Mouse (Mus musculus): ENCODE measurements around the gene Ccnd3. TPM values are rescaled to one million over a fixed set of nuclear protein-coding genes. Genes with fewer than 3 reads are reported as not detected.

Ccnd3 gene
- polyA plus RNA-seq, 1 experiment from 2014 or later = 552 TPM

DNA sequence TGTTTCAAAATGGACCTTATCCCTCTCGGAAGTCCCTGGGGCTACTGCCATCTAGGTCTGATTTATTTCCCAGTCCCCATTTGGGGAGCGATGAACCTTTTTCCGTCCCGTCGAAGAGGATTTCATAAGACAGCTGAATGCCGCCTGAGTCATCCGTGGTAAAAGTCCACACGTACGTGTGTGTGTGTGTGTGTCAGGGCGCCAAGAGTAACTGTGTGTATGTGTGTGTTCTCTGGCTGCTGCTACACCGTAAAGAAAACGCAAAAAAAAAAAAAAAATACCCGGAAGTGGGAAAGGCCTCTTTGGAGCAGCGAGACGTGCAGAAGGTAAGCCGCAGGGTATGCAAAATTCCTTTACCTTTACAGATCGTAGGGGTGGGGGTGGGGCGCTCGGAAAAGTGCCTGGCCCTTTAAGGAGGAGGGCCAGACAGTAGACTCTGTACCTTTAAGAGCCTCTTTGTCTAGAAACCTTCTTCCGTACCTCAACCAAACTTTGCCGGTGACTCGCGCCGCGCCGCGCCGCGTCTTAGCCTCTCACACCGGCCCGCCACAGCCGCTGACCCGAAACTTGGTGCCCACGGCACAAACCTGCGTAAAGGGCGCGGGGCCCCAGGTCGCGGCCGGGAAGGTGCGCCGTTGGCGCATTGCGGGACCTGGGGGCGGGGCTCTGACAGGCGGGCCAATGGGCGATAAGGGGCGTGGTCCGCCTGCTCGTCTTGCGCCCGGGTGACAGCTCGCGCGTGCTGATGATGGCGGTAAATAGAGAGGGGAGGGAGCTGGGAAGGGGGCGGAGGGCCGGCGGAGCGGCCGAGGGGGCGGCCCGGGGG lies 124.2 kb downstream of the Ccnd3 start:
- Histone ChIP-seq H3K36me3 (peaks cover 32% of the 10 kb centered on the region), H3K27ac (peak overlapping the region; percentile 96), H3K4me1 (peaks cover 26% of the 10 kb centered on the region), H3K27me3 (ENCODE audit: insufficient read depth, poor library complexity, severe bottlenecking) (no peaks in the 10 kb centered on the region), H3K9me3 (no peaks in the 10 kb centered on the region), H3K4me3 (peak overlapping the region; percentile 82)
- peak; percentile 98 for DNase-seq (ENCODE audit: low spot score)
- under 1% methylated on average over 62 of the region's 63 CpGs for WGBS

DNA sequence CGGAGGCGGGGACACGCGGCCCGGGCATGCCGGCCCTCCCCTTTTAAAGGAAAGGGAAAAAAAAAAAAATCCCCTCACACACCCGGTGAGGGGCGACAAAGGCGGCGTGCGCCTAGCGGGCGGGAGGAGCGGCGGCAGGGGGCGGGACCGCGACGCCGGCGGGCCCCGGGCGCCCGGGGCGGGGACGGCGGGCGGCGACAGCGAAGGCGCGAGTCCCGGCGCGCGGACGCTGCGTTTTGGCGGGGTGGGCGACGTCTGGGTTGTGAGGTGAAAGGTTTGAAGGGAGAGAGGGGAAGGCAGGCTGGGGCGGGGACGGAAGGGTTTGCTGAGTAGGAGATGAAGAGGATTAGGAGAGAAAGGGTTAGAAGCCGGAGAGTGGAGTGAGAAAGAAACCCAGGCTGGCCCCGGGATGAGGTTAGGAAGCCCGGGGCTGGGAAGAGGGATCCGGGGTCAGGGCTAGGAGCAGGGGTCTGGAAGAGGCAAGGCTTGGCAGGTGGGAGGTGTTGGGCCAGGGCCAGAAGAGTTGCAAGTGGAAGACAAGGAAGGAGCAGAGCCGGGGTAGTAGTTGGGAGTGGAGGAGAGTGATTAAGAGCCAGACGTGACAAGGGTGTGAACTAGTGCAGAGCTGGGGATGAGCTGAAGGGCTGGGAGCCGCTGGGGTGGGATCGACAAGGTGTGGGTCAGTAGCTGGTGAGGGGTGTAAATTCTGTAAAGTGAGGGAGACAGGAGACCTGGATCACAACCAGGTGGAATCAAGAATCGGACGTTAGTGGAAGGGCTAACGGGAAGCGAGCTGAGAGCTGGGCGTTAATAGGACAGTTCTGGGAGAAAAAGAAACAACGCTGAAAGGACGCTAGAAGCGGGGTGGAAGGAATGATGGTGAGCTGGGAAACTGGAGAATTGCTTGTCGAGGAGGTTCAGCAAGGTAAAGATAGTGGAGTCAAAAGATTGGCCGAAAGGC lies 125.1 kb downstream of the Ccnd3 start:
- H3K4me3 ChIP-seq = peak overlapping the region; percentile 82
- peaks cover 26% of the 10 kb centered on the region for H3K4me1 ChIP-seq
- H3K36me3 ChIP-seq = peaks cover 22% of the 10 kb centered on the region
- peak overlapping the region; percentile 96 for H3K27ac ChIP-seq
- no peaks in the 10 kb centered on the region for H3K9me3 ChIP-seq
- DNase-seq (ENCODE audit: low spot score) = no peak
- H3K27me3 ChIP-seq (ENCODE audit: insufficient read depth, poor library complexity, severe bottlenecking) = no peaks in the 10 kb centered on the region
- WGBS = under 1% methylated on average over 57 of the region's 61 CpGs

DNA sequence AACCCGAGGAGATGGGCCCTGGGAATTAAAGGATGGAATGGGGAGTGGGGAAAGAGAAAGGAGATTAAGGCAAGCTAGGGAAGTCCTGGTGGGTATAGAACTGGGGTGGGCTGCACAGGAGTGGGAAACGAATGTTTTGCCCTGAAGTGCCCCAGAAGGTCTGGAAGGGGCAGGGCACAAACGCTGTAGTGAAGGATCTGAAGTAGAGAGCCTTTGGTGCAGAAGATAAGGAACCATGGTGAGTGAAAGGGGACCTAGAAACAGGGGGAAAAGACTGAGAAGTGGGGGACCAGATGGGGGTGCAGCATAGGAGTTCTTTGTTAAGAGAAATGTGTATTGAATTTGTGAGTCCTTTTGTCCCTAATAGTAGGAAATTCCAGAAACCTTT lies 125.8 kb downstream of the Ccnd3 start, which contains the start of gene Usp49:
Gene Usp49, plus strand, starts transcription at position 13 of the 388 bp plus-strand sequence.
- Histone ChIP-seq H3K36me3 (peaks cover 17% of the 10 kb centered on the region), H3K27ac (peak within 1 kb of the TSS; percentile 96), H3K27me3 (ENCODE audit: insufficient read depth, poor library complexity, severe bottlenecking) (no peaks in the 10 kb centered on the region), H3K4me3 (peak within 1 kb of the TSS; percentile 82), H3K4me1 (peaks cover 26% of the 10 kb centered on the region), H3K9me3 (no peaks in the 10 kb centered on the region)
- 0% methylated on average over 3 of the region's 3 CpGs for WGBS
- no peak for DNase-seq (ENCODE audit: low spot score)

DNA sequence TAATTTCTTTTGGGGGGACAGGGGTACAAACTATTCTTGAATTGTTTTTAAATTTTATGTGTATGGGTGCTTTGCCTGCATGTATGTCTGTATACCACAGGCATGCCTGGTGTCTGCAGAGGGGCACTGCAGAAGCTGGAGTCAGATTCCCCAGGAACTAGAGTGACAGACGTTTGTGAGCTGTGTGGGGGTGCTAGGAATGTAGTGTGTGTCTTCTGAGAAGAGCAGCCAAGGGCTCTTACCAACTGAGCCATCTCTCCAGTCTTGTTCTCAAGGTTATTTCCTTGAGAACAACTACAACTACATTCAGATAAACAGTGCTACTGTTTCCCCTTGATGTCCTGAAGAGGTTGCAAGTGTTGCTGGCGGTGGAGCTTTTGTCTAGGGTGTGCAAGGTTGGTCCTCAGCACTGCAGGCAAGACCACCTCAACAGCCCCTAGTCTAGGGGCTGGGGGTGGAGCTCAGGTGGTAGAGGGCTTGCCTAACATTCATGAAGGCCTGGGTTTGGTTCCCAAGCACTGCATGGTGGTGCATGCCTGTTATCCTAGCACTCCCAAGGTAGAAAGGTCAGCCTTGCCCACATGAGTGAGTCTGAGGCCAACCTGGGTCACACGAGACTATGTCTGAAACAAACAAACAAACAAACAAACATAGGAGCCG lies 127.5 kb downstream of the Ccnd3 start:
- Histone ChIP-seq H3K9me3 (no peaks in the 10 kb centered on the region), H3K4me3 (no peak overlapping the region), H3K4me1 (peaks cover 26% of the 10 kb centered on the region), H3K27ac (no peak overlapping the region), H3K36me3 (peaks cover 6% of the 10 kb centered on the region; the same call in 1 of the 2 replicates), H3K27me3 (ENCODE audit: insufficient read depth, poor library complexity, severe bottlenecking) (no peaks in the 10 kb centered on the region)
- WGBS = 65% methylated on average over 4 of the region's 4 CpGs
- peak; percentile 58 for DNase-seq (ENCODE audit: low spot score)

DNA sequence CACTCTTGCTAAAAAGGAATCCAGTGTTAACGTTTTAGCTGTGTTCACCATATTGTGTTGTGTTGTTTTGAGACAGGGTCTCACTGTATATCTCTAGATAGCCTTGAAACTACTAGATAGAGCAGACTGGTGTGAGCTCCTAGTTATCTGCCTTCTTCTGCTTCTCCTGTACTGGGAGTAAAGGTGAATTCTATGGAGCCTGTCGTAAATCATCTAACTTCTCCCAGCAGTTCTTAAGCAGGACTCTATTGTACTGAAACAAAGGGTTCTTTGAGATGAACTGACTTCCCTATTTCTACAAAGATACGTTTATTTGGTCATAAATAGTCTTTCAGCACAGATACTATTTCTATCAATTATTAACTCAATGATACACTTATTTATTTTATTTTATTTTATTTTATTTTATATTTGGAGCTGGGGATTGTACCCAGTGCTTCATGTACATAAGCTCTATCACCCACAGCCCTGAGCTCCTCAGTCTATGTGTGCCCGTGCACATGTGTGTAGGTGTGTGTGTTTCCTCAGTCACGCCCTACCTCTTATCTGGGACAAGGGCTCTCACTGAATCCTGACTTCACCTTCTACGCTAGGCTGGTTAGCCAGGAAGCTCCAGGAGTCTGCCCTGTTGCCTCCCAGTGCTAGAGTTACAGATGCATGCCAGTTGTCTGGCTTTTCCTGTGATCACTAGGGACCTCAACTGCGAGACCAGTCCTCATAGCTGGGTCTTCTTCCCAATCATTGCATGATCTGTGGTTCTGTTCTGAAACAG lies 129.3 kb downstream of the Ccnd3 start:
- Histone ChIP-seq H3K27ac (no peak overlapping the region), H3K4me3 (no peak overlapping the region), H3K36me3 (0 out of 2 replicates have a peak, but pooled peaks cover 3% of the 10 kb centered on the region), H3K9me3 (no peaks in the 10 kb centered on the region), H3K27me3 (ENCODE audit: insufficient read depth, poor library complexity, severe bottlenecking) (no peaks in the 10 kb centered on the region), H3K4me1 (peaks cover 20% of the 10 kb centered on the region)
- 77% methylated on average over 7 of the region's 7 CpGs for whole genome bisulfite sequencing
- no peak for DNase-seq (ENCODE audit: low spot score)

DNA sequence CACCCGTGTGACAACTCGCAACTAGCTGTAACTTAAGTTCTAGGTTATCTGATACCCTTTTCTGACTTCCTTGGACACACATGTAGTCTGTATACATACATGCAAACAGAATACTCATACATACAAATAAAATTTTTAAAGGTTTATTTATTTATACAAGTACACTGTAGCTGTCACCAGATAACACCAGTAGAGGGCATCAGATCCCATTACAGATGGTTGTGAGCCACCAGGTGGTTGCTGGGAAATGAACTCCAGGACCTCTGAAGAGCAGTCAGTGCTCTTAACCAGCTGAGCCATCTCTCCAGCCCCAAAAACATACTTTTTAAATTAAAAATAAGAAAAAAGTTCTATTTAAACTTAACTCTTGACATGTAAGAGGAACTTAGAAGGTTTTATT lies 138.1 kb downstream of the Ccnd3 start:
- WGBS = 74% methylated on average over 2 of the region's 2 CpGs
- peak; percentile 27 for DNase-seq (ENCODE audit: low spot score)
- Histone ChIP-seq H3K4me1 (no peaks in the 10 kb centered on the region), H3K36me3 (no peaks in the 10 kb centered on the region), H3K4me3 (no peak overlapping the region), H3K9me3 (no peaks in the 10 kb centered on the region), H3K27ac (no peak overlapping the region), H3K27me3 (ENCODE audit: insufficient read depth, poor library complexity, severe bottlenecking) (no peaks in the 10 kb centered on the region)

DNA sequence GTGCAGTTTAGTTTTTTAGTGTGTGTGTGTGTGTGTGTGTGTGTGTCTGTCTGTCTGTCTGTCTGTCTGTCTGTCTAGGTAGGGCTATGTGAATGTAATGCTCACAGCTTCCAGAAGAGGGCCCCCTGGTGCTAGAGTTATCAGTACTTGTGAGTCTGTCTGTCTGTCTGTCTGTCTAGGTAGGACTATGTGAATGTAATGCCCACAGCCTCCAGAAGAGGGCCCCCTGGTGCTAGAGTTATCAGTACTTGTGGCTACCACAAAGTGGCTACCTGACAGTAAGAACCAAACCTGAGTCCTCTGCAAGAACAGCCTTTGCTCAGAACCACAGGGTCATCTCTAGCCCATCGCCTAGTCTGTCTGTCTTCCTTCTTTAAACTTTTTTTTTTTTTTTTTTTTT lies 141.8 kb downstream of the Ccnd3 start:
- Histone ChIP-seq H3K27me3 (ENCODE audit: insufficient read depth, poor library complexity, severe bottlenecking) (no peaks in the 10 kb centered on the region), H3K4me3 (no peak overlapping the region)
- WGBS = 79% methylated on average over 1 of the region's 1 CpGs

DNA sequence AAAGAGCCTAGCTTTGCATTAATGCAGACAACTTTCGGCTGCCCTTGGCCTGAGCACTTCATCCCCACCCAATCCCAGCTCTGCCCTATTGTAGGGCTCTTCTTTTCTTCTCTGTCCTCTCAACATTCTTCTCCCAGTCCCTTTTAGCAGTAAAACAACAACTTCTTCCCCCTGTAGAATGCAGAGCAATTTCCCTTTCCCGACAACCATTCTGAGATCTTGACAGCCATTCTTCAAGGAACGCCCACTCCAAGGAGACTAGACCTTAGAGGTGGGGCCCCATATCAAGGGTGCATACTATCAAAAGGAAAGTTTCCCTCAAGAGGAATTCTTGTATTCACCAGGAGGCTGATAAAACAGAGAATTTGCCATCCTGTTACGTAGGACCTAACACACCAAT lies 144.1 kb downstream of the Ccnd3 start:
- Histone ChIP-seq H3K27me3 (ENCODE audit: insufficient read depth, poor library complexity, severe bottlenecking) (no peaks in the 10 kb centered on the region), H3K36me3 (peaks cover 4% of the 10 kb centered on the region; the same call in 1 of the 2 replicates), H3K9me3 (no peaks in the 10 kb centered on the region), H3K4me3 (no peak overlapping the region), H3K4me1 (no peaks in the 10 kb centered on the region), H3K27ac (no peak overlapping the region)
- DNase-seq (ENCODE audit: low spot score) = peak; percentile 30
- WGBS = 65% methylated on average over 4 of the region's 4 CpGs

More for the DNA sequence above, 141.8 kb downstream of the Ccnd3 start:
- peak; percentile 82 for DNase-seq (ENCODE audit: low spot score)
- Histone ChIP-seq H3K4me1 (no peaks in the 10 kb centered on the region), H3K36me3 (no peaks in the 10 kb centered on the region), H3K27ac (no peak overlapping the region), H3K9me3 (no peaks in the 10 kb centered on the region)

Other genes starting within 250 kb of the Ccnd3 start
- 86.8 and 99.0 TPM in 2 replicates for gene Mrps10, start 136.2 kb upstream of the Ccnd3 start, polyA plus RNA-seq (2016; fragmentation: Nextera tagmentation; extraction: Ambion mirVana)
- 3.2 and 4.7 TPM in 2 replicates for gene Guca1b, start 119.7 kb upstream of the Ccnd3 start, polyA plus RNA-seq (2016; fragmentation: Nextera tagmentation; extraction: Ambion mirVana)
- gene Guca1a, start 104.5 kb upstream of the Ccnd3 start, polyA plus RNA-seq (2016; fragmentation: Nextera tagmentation; extraction: Ambion mirVana) = 2.3 and 3.6 TPM in 2 replicates
- gene AI661453, start 68.4 kb upstream of the Ccnd3 start, polyA plus RNA-seq (2016; fragmentation: Nextera tagmentation; extraction: Ambion mirVana) = 0.99 and 1.1 TPM in 2 replicates
- gene 1700001C19Rik, start 67.7 kb upstream of the Ccnd3 start, polyA plus RNA-seq (2016; fragmentation: Nextera tagmentation; extraction: Ambion mirVana) = 0.63 and 1.3 TPM in 2 replicates
- 23.0 and 28.5 TPM in 2 replicates for gene Taf8, start 2.8 kb upstream of the Ccnd3 start, polyA plus RNA-seq (2016; fragmentation: Nextera tagmentation; extraction: Ambion mirVana)
- gene Bysl, start 106.4 kb downstream of the Ccnd3 start, polyA plus RNA-seq (2016; fragmentation: Nextera tagmentation; extraction: Ambion mirVana) = 37.0 and 43.0 TPM in 2 replicates
- 36.5 and 42.8 TPM in 2 replicates for gene Med20, start 106.5 kb downstream of the Ccnd3 start, polyA plus RNA-seq (2016; fragmentation: Nextera tagmentation; extraction: Ambion mirVana)
- gene Gm20517, start 106.5 kb downstream of the Ccnd3 start, polyA plus RNA-seq (2016; fragmentation: Nextera tagmentation; extraction: Ambion mirVana) = 1.6 and 2.1 TPM in 2 replicates
- 3.2 and 4.5 TPM in 2 replicates for gene Usp49, start 125.6 kb downstream of the Ccnd3 start, polyA plus RNA-seq (2016; fragmentation: Nextera tagmentation; extraction: Ambion mirVana)
- gene Tomm6, start 183.3 kb downstream of the Ccnd3 start, polyA plus RNA-seq (2016; fragmentation: Nextera tagmentation; extraction: Ambion mirVana) = 320 and 356 TPM in 2 replicates
- gene Frs3, start 184.0 kb downstream of the Ccnd3 start, polyA plus RNA-seq (2016; fragmentation: Nextera tagmentation; extraction: Ambion mirVana) = 4.6 and 5.2 TPM in 2 replicates
- gene Gm21981, start 189.4 kb downstream of the Ccnd3 start, polyA plus RNA-seq (2016; fragmentation: Nextera tagmentation; extraction: Ambion mirVana) = 0.14 and 0.16 TPM in 2 replicates
- 0.79 TPM in 1 of 2 replicates, not detected in the other for gene Prickle4, start 189.7 kb downstream of the Ccnd3 start, polyA plus RNA-seq (2016; fragmentation: Nextera tagmentation; extraction: Ambion mirVana)
- 0.49 and 0.67 TPM in 2 replicates for gene Pgc, start 221.8 kb downstream of the Ccnd3 start, polyA plus RNA-seq (2016; fragmentation: Nextera tagmentation; extraction: Ambion mirVana)
- gene Tfeb, start 232.0 kb downstream of the Ccnd3 start, polyA plus RNA-seq (2016; fragmentation: Nextera tagmentation; extraction: Ambion mirVana) = 15.3 and 19.3 TPM in 2 replicates